Mouse (Mus musculus) cerebral cortex, adult 2 months (tissue): ENCODE measurements around the gene Evi5.

ENCODE experiments used
- WGBS: fragments of 180-500 bp; shearing (Covaris S2); methylation state at CpG from one replicate; pipeline ENCODE4 v1.1.7; 2018; 5-methylcytosine and 5-hydroxymethylcytosine counted together

The Evi5 gene

DNA sequence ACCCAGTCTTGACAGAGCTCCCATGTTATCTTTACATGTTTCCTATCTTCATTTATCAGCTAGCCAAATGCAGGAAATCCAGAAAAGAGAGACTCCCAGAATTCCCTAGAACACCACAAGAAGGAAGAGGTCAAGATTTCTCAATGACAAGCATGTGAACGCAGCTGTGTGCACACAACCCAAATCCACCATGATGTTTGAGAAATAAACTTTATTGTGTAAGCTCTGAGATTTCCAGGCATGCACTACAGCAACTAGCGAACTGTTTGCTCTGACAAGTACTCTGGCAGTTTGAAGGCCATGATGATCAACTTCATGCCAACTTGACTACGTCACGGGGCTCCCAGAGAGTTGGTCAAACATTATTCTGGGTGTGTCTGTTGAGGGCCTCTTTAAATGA lies 169.2 kb downstream of the Evi5 start:
- WGBS: 93% methylated on average over 4 of the region's 4 CpGs

DNA sequence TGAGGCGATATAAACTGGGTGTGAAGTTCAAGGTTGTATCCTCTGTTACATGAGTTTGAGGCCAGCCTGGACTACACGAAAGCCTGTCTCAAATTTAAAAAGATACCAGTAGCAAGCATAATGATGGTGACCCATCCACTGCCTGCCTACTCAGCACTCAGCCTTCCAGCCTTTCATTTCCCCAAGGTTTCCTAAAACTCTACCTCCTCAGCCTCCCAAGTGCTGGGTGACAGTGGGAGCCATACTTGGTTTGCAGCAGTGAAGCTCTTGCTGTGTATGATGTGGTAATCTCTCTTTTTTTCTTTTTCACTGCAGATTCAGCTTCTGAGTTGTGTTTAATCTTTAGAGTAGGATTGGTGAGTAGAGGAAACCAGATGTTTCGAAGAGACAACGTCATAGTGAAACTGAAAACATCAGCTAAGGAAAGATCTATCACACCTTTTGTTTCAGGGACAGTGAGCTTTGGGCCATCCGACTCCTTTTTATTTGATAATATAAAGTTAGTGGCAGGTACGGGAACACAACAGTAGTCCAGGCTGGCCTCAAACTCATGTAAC lies 171.6 kb downstream of the Evi5 start:
- 94% methylated on average over 6 of the region's 6 CpGs for WGBS

- WGBS: 95% methylated on average over 9 of the region's 9 CpGs
These were observed 173.2 kb downstream of the Evi5 start for GRCm38 (mm10) chr5:107701658-107702057.

DNA sequence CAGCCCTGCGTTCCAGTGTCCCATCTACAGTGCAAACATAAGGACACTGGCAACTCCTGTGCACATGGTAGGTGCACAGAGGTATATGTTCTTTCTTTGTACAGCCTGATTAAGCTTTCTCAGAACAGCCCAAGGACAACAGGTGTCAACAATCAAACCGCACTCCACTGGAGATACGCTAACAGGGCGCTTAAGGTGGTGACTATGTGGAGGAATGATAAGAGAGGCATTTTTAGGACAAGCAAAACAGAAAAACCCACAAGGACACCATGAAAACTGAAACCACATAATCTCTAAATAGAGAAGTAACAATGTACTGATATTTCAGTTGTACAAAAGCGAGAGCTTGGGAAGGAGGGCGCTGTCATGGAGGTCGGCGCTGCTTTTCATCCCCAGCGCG lies 174.0 kb downstream of the Evi5 start:
- 97% methylated on average over 10 of the region's 10 CpGs for WGBS

DNA sequence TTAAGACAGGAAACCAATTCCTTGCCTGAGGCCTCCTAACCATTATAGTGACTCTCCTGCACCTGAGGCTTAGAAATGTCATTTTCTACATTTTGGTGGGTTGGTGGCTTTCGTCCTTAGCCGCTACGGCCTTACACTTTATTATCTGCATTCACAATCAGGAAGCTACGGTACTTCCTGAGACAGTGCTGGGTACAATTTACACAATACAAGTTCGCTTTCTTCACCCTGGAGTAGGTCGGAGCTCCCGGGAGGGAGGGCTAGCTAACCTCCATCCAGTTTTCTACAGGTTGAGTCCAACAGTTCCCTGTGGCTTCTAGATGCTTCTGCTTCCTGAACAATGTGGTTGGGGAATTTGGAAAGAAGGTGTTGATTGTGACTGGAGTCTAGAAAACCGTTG lies 176.0 kb downstream of the Evi5 start:
- WGBS: 76% methylated on average over 8 of the region's 8 CpGs

- 87% methylated on average over 3 of the region's 3 CpGs for WGBS
These were observed 179.9 kb downstream of the Evi5 start for GRCm38 (mm10) chr5:107695019-107695418.
